Mouse (Mus musculus): ENCODE data around the gene Dnajb8. TPM values are rescaled to one million over a fixed set of nuclear protein-coding genes. Genes with fewer than 3 reads are reported as not detected.

Gene Dnajb8
- total RNA-seq, 2 experiments from 2014 or later: not detected

DNA sequence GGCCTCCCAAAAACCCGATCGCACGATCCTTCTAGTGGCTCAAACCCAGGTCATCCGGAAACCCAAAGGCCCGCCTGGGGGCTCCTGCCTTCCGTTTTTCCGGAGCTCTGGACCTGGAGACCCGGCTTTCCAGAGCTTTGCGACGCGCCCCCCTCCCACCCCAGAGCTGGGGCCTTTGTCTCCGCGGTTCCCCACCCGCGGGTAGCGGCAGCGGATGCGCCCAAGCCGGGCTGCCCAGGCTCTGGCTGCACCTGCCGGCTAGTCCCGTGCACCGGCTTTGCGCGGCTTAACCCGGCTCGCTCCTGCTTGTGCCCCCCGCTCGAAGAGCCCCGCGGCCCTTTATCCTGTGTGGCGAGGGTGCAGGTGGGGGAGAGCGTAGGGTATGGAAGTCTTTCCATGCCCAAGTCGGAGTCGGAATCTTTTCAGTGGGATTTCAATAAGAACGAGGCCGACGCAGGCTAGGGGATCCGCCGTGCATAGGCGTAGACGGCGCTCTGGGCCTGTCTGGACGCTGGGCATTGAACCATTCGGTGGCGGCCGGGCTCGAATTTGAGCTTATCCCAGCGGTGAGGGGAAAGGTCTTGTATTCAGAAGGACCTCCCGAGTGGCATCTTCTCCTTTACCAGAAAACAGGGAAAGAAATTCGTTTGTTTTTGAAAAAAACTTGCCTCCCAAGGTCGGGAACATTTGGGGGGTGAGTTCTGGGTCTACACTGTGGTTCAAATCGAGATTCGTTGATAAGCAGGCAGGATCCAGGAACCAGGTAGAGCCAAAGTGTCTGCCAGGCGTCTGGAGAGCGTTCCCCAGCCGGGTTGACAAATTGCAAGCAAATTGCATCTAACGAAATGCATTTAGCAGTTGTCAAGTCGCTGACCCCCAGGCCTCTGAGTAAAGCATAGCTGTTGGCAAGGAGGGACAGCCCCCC, 27.8 kb upstream of the Dnajb8 start:
- Histone ChIP-seq H3K4me3 (peak overlapping the region; percentile 41), H3K27ac (no peak overlapping the region)
- no peak for TF ChIP-seq CTCF (conservative IDR thresholded peaks at IDR 0.05)
- no peak for DNase-seq (ENCODE audit: low spot score in 2 of 2)

DNA sequence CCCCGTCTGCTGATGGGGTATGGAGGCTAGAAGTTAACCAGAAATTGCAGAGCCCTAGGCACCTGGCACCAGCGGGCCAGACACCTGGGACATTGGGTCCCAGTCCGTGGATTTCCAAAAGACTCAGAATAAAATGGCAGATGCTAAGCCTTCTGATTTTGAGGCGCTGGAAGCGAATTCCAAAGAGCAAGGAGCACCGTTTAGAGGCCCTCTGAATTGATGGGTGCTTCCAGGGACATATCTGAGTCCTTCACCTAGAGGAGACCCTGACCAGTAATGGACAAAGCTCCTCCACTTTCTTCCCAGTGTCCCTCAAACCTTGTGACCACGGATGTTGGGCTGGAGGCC, 27.1 kb upstream of the Dnajb8 start:
- Histone ChIP-seq H3K4me3 (no peak overlapping the region), H3K27ac (no peak overlapping the region)
- TF ChIP-seq CTCF (conservative IDR thresholded peaks at IDR 0.05): no peak
- no peak for DNase-seq (ENCODE audit: low spot score in 2 of 2)

DNA sequence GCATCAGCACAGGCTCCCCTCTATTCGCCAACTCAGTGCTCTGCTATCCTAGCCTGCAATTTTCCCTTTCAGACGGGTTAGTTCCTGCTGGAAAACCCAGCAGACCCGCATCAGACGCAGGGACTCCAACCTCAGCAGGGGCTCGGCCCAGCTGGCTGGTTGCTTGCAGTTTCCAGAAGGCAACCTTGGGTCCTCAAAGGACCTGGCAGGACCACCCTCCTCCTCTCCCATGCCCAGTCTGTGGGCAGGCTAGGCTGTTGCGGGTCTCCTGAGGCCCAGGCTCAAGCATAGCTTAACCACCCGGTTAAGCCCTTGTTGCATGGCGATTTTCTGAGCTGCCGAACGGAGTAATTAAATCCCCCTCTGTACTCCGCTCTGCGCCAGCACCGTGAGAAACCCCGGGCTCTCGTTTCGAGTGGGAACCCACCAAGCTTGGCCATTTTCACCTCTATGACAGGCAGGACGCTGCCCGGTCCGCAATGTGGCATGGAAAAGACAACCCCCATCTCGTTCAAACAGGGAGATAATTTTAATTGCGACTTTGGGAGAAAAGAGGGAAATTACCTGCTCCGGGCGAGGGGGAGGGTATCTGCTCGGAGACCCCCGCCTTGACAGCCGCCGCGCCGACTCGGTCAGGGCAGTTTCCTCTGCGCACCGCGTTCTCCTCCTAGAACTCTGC, 25.9 kb upstream of the Dnajb8 start:
- no peak for TF ChIP-seq CTCF (conservative IDR thresholded peaks at IDR 0.05)

DNA sequence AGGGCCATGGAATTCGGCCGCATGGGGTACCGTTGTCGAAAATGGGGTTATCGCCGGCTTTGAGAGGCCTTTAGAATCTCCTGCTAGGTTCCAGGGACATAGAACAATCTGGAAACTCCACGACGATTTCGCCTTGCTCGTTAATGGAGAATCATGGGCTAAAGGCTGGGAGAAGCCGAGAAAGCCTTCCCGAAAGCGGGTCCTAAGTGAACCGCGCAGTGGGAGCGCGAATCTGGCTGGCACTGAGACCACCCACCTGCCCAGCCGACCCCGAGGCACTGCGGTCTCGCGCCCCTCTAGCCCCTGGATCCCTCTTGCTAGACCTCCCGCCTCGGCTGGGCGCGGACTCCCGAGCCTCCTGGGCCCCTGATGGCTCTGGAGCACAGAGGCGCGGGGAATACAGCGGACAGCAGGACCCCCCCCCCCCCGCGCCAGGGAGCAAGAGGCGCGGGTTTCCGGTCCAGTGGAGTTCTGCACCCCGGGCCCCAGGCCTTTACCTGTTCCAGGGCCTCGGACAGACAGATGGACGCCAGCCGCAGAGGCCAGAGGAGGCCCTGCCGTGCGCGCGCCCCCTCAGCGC, 25.2 kb upstream of the Dnajb8 start:
- H3K4me3 ChIP-seq: peak overlapping the region; percentile 34
- no peak for TF ChIP-seq CTCF (conservative IDR thresholded peaks at IDR 0.05)
- no peak for DNase-seq (ENCODE audit: low spot score in 2 of 2)
- H3K27ac ChIP-seq: peak overlapping the region; percentile 61

More for the DNA sequence above, 25.9 kb upstream of the Dnajb8 start:
- Histone ChIP-seq H3K27ac (peak overlapping the region; percentile 61; the same call in 1 of the 2 replicates), H3K4me3 (peak overlapping the region; percentile 34)
- DNase-seq (ENCODE audit: low spot score in 2 of 2): no peak

DNA sequence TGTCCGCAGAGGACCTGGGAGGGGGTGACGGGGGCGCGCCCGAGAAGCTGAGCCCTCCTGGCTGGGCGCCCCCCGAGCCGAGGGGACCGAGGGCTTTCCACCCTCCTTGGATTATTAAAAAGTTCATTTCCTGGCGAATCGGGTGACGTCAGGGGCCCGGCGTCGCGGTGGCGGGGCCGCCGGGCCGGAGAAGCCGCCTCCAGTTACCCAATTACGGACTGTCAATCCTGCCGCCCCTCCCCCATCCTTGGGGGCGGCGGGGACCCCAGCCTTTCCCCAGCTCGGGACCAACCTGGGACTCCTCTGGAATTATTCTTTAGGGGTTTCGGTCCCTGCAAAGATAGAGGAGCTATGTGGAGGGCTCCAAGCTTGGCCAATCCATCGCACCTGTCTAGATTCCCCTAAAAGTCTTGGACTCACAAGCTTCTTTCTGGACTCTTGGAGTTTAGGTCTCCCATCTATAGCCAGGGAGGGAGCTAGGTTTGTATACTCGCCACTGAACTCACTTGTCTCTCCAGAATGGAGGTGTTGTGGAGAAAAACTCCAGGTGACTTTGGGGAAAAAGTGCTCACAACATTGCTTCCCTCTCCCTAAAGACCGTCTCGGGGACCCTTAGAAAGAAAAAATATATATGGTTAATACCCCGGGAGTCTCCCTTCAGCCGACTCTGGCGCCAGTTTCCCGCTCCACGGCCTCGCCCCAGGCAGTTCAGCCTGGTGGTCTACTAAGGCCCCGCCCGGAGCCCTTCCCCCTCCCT, 24.6 kb upstream of the Dnajb8 start:
- no peak for DNase-seq (ENCODE audit: low spot score in 2 of 2)
- peak overlapping the region; percentile 34 for H3K4me3 ChIP-seq
- no peak for TF ChIP-seq CTCF (conservative IDR thresholded peaks at IDR 0.05)
- peak overlapping the region; percentile 61 for H3K27ac ChIP-seq

DNA sequence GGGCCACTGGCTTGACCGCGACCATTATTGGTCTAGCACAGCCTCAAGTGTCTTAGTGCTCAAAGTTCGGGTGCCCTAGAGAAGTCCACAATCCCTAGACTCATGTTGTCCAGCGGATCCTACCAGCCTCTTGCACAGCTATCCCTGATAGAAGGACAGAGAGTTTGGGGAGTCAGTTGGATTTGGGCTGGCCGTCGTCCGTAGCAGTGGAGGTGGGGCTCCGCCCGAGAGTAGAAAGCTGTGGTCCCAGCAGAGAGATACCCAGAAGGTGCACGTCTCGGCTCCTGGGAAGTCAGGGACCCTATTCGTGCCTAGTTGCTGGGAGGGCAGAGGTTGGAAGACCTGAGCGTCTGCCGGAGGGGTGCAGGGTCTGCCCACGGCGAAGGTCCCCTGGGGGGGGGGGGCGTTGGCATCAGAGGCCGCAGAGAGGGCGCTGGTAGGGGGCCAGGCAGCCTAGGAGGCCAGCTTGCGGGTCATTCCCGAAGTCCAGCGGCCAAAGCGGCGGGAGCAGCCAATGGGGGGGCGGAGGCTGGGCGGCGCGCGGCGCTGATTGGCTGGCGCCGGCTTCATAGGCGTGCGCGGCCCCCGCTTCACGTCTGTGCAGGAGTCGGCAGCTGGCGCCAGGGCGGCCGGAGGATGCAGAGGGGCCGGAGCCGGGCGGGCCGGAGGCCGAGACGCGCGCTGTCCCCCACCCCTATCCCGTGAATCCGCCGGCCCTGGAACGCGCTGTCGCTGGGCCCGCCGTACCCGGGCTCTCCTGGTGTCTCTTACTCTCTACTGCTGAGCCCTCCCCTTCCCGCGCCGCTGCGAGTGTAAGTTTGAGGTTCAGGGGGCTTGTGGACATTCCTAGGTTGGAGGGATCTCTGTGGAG, 23.8 kb upstream of the Dnajb8 start:
- no peak for TF ChIP-seq CTCF (conservative IDR thresholded peaks at IDR 0.05)
- no peak for DNase-seq (ENCODE audit: low spot score in 2 of 2)
- Histone ChIP-seq H3K4me3 (peak overlapping the region; percentile 27), H3K27ac (peak overlapping the region; percentile 18; the same call in 1 of the 2 replicates)

DNA sequence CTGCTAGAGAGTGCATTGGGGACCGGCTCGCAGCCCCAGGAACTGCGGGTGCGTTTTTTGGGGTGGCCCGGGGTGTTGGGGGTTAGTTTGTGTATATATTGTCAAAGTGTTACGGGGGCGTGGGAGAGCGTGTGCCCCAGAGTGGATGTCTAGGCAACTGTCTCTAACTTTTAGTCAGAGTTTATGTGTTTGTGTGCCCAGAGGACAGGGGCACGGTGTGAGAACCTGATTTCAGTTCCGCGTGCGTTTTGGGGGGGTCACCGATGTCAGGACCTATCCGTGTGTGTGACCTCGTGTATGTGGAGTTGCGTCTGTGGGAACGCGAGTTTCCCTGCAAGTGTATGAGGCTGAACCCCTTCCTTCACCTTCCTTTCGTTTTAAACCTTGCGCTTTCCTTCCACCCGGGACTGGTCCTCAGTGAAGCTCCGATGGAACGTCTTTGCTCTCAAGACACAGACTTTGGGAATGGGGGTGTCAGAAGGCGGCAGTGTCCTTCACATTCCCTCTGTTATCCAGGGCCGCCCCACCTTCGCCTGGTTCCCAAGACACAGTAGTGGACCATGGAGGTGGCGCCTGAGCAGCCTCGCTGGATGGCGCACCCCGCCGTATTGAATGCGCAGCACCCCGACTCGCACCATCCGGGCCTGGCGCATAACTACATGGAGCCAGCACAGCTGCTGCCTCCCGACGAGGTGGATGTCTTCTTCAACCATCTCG, 22.9 kb upstream of the Dnajb8 start:
- Histone ChIP-seq H3K27ac (peak overlapping the region; percentile 18; the same call in 1 of the 2 replicates), H3K4me3 (peak overlapping the region; percentile 27)

DNA sequence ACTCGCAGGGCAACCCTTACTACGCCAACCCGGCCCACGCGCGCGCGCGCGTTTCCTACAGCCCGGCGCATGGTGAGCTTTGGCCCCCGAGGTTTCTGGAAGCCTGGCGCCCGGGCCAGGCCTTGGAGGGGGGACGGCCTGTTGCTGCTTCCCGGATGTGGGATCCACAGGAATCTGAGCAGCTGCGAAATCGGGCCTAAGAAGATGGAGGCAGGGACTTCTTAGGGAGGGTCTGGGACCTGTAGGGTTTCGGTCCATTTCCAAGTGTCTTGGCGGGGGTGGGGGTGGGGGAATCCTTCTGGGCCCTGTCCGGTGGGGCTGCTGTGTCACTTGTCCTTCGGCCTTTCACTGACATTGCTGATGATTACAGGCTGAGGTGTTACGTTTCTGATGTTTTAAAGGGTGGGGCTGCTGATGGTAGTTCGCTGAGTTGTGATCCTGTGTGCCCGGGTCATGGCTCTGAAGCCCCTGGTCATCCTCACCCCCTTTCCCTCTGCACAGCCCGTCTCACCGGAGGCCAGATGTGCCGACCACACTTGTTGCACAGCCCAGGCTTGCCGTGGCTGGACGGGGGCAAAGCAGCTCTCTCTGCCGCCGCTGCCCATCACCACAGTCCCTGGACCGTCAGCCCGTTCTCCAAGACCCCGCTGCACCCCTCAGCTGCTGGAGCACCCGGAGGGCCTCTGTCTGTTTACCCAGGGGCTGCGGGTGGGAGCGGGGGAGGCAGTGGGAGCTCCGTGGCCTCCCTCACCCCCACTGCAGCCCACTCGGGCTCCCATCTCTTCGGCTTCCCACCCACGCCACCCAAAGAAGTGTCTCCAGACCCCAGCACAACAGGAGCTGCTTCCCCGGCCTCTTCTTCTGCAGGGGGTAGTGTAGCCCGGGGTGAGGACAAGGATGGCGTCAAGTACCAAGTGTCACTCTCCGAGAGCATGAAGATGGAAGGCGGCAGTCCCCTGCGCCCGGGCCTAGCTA, 22.1 kb upstream of the Dnajb8 start:
- DNase-seq (ENCODE audit: low spot score in 2 of 2): no peak
- no peak overlapping the region for H3K27ac ChIP-seq
- peak overlapping the region; percentile 27 for H3K4me3 ChIP-seq
- no peak for TF ChIP-seq CTCF (conservative IDR thresholded peaks at IDR 0.05)

More for the DNA sequence above, 22.9 kb upstream of the Dnajb8 start:
- no peak for TF ChIP-seq CTCF (conservative IDR thresholded peaks at IDR 0.05)
- no peak for DNase-seq (ENCODE audit: low spot score in 2 of 2)

DNA sequence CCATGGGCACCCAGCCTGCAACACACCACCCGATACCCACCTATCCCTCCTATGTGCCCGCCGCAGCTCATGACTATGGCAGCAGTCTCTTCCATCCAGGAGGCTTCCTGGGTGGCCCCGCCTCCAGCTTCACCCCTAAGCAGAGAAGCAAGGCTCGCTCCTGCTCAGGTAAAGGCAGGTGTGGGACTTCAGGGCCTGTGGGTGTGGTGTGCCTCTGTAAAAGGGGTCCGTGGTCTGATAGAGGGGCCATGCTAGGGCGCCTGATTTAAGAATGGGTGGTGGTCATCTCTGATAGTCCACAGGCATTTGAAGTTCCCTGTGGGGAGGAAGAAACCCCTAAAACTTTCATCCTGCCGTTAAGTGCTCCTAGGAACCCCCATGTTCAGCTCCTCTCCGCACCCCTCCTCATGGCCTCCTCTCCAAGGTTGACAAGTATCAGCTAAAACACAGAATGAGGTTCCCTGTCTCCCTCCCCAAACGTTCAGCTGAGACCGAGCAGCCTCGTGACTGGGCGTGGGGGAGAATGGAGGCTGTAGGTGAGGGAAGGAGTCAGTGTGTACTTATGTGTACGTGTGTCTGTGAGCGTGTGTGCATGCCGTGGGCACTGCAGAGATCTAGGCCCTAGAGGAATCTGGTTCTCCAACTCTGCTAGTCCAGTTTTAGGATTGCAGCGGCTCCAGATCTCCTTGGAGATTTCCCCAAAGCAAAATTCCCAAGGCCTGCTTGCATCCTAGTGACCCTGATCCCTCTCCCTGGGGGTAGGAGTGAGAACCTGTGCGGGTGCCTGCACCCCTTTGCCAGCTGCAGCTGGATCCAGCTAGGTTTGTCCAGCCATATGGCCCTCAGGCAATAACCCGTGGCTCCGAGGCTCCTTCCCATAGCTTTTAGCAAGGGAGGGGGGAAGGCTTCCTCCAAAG, 21.1 kb upstream of the Dnajb8 start:
- TF ChIP-seq CTCF (conservative IDR thresholded peaks at IDR 0.05): no peak
- peak overlapping the region; percentile 69; the same call in 1 of the 2 replicates for H3K27ac ChIP-seq
- H3K4me3 ChIP-seq: peak overlapping the region; percentile 22
- DNase-seq (ENCODE audit: low spot score in 2 of 2): no peak

All from layer of hippocampus, adult 2 months (tissue).